Mouse (Mus musculus) embryonic fibroblast, embryonic 13.5 days (primary cell): ENCODE data around the gene Clec4f. TPM values are rescaled to one million over a fixed set of nuclear protein-coding genes. Genes with fewer than 3 reads are reported as not detected.

Source experiments
- H3K27ac ChIP-seq: 2 replicates; pipeline ENCODE4 v1.5.1; 2012; ENCODE audit warnings: low read length, control low read depth, inconsistent platforms; ENCODE audit not compliant: insufficient read depth
- H3K4me1 ChIP-seq: 2 replicates; pipeline ENCODE4 v1.6.1; 2011; ENCODE audit warnings: low read length; ENCODE audit not compliant: control insufficient read depth, insufficient read depth
- H3K4me3 ChIP-seq: 2 replicates; pipeline ENCODE4 v1.5.1; 2011; ENCODE audit warnings: mild to moderate bottlenecking, control low read depth, low read length; ENCODE audit not compliant: insufficient read depth
- CTCF ChIP-seq: IDR thresholded peaks from 2 replicates; pipeline ENCODE4 v1.5.1; 2011; ENCODE audit warnings: mild to moderate bottlenecking, control low read depth, low read length, moderate library complexity, borderline replicate concordance; ENCODE audit not compliant: insufficient read depth
- POLR2A ChIP-seq: IDR thresholded peaks from 2 replicates; pipeline ENCODE4 v1.6.1; 2011; ENCODE audit warnings: low read depth, mild to moderate bottlenecking, control low read depth, low read length, moderate library complexity
- polyA plus RNA-seq: library from polyadenylated mRNA; stranded (reverse); fragments of >200 nt; gene quantifications from 2 replicates; pipeline ENCODE4 v1.2.4, GENCODE M21; 2011; ENCODE audit warnings: low read depth; ENCODE audit not compliant: missing spikeins, insufficient read length

Gene Clec4f
- not detected in 2 replicates for polyA plus RNA-seq

- Histone ChIP-seq H3K27ac (no peak within 1 kb of the TSS), H3K4me3 (no peak within 1 kb of the TSS), H3K4me1 (no peaks in the 10 kb centered on the region)
- no peak for TF ChIP-seq CTCF
- TF ChIP-seq POLR2A, result no peak
These were observed at the start of gene Clec4f for GRCm38 (mm10) chr6:83656087-83656486. TSS of gene Clec4f (minus strand) at chr6:83656187.

GRCm38 (mm10) chr6:83704701-83705100 lies 48.7 kb upstream of the Clec4f start:
- Histone ChIP-seq H3K27ac (no peak overlapping the region), H3K4me3 (no peak overlapping the region), H3K4me1 (no peaks in the 10 kb centered on the region)
- TF ChIP-seq POLR2A (no peak), CTCF (no peak)

- H3K4me3 ChIP-seq, result no peak overlapping the region
- no peaks in the 10 kb centered on the region for H3K4me1 ChIP-seq
- no peak overlapping the region for H3K27ac ChIP-seq
- no peak for TF ChIP-seq CTCF
- TF ChIP-seq POLR2A, result no peak
These were observed 48.3 kb upstream of the Clec4f start for GRCm38 (mm10) chr6:83704294-83704693.

GRCm38 (mm10) chr6:83703722-83704078 lies 47.7 kb upstream of the Clec4f start:
- TF ChIP-seq CTCF, result no peak
- TF ChIP-seq POLR2A, result no peak
- no peak overlapping the region for H3K27ac ChIP-seq
- H3K4me3 ChIP-seq, result no peak overlapping the region
- H3K4me1 ChIP-seq, result no peaks in the 10 kb centered on the region

GRCm38 (mm10) chr6:83703000-83703721 lies 47.2 kb upstream of the Clec4f start:
- Histone ChIP-seq H3K27ac (no peak overlapping the region), H3K4me3 (no peak overlapping the region), H3K4me1 (no peaks in the 10 kb centered on the region)
- TF ChIP-seq CTCF (no peak), POLR2A (no peak)

- Histone ChIP-seq H3K27ac (no peak overlapping the region), H3K4me1 (no peaks in the 10 kb centered on the region), H3K4me3 (no peak overlapping the region)
- no peak for TF ChIP-seq POLR2A
- no peak for TF ChIP-seq CTCF
These were observed 46.4 kb upstream of the Clec4f start for GRCm38 (mm10) chr6:83702146-83702999.

- TF ChIP-seq CTCF (no peak), POLR2A (no peak)
- Histone ChIP-seq H3K4me1 (no peaks in the 10 kb centered on the region), H3K27ac (no peak overlapping the region), H3K4me3 (no peak overlapping the region)
These were observed 45.0 kb upstream of the Clec4f start for GRCm38 (mm10) chr6:83701001-83701400.

- Histone ChIP-seq H3K4me1 (no peaks in the 10 kb centered on the region), H3K4me3 (no peak overlapping the region)
- TF ChIP-seq CTCF (no peak), POLR2A (no peak)
These were observed 44.0 kb upstream of the Clec4f start for GRCm38 (mm10) chr6:83699971-83700370.

GRCm38 (mm10) chr6:83697932-83698331 lies 41.9 kb upstream of the Clec4f start:
- Histone ChIP-seq H3K4me1 (no peaks in the 10 kb centered on the region), H3K4me3 (no peak overlapping the region), H3K27ac (no peak overlapping the region)
- TF ChIP-seq POLR2A (no peak), CTCF (no peak)

More at GRCm38 (mm10) chr6:83699971-83700370, 44.0 kb upstream of the Clec4f start:
- H3K27ac ChIP-seq, result no peak overlapping the region

- Histone ChIP-seq H3K27ac (no peak overlapping the region), H3K4me1 (no peaks in the 10 kb centered on the region), H3K4me3 (no peak overlapping the region)
- TF ChIP-seq CTCF (no peak), POLR2A (no peak)
These were observed 40.7 kb upstream of the Clec4f start for GRCm38 (mm10) chr6:83696684-83697083.
